Mouse (Mus musculus): ENCODE results near the gene Pnck. TPM values are rescaled to one million over a fixed set of nuclear protein-coding genes. Genes with fewer than 3 reads are reported as not detected.

Pnck gene
- polyA plus RNA-seq, 1 experiment from 2014 or later: 0.13 TPM

Other genes with a start within 250 kb of the Pnck start
- gene Zfp92, start 249.0 kb downstream of the Pnck start, polyA plus RNA-seq (2018): not detected in 3 replicates
- gene Trex2, start 224.8 kb downstream of the Pnck start, polyA plus RNA-seq (2018): not detected in 3 replicates
- 7.9 to 15.4 TPM (median 9.0 TPM) in 3 replicates for gene Haus7, start 201.1 kb downstream of the Pnck start, polyA plus RNA-seq (2018)
- 0.19 to 1.3 TPM (median 0.98 TPM) in 3 replicates for gene Bgn, start 176.5 kb downstream of the Pnck start, polyA plus RNA-seq (2018)
- gene Atp2b3, start 157.0 kb downstream of the Pnck start, polyA plus RNA-seq (2018): 0.04 TPM in 1 of 3 replicates, not detected in the others
- 0.59 to 1.1 TPM (median 1.1 TPM) in 3 replicates for gene Dusp9, start 20.7 kb downstream of the Pnck start, polyA plus RNA-seq (2018)
- 66.4 to 157 TPM (median 124 TPM) in 3 replicates for gene Slc6a8, start 13.0 kb upstream of the Pnck start, polyA plus RNA-seq (2018)
- gene Bcap31, start 56.1 kb upstream of the Pnck start, polyA plus RNA-seq (2018): 211 to 247 TPM (median 232 TPM) in 3 replicates
- gene Abcd1, start 56.5 kb upstream of the Pnck start, polyA plus RNA-seq (2018): 42.0 to 64.5 TPM (median 61.4 TPM) in 3 replicates
- 0.69 to 2.3 TPM (median 1.4 TPM) in 3 replicates for gene Plxnb3, start 97.0 kb upstream of the Pnck start, polyA plus RNA-seq (2018)
- gene Srpk3, start 114.3 kb upstream of the Pnck start, polyA plus RNA-seq (2018): 0.25 to 0.87 TPM (median 0.77 TPM) in 3 replicates
- 74.1 to 137 TPM (median 85.2 TPM) in 3 replicates for gene Idh3g, start 126.8 kb upstream of the Pnck start, polyA plus RNA-seq (2018)
- gene Ssr4, start 126.9 kb upstream of the Pnck start, polyA plus RNA-seq (2018): 92.9 to 202 TPM (median 173 TPM) in 3 replicates
- gene Pdzd4, start 164.9 kb upstream of the Pnck start, polyA plus RNA-seq (2018): 0.07 to 0.10 TPM (median 0.09 TPM) in 3 replicates
- gene Avpr2, start 232.0 kb upstream of the Pnck start, polyA plus RNA-seq (2018): 0.04 TPM in 1 of 3 replicates, not detected in the others
- gene L1cam, start 236.0 kb upstream of the Pnck start, polyA plus RNA-seq (2018): 0.94 to 1.8 TPM (median 1.1 TPM) in 3 replicates